Mouse (Mus musculus) granulocyte monocyte progenitor cell, adult 5-6 weeks (primary cell): ENCODE results near the gene Zbtb49. TPM values are rescaled to one million over a fixed set of nuclear protein-coding genes. Genes with fewer than 3 reads are reported as not detected.

Source experiments
- total RNA-seq, 2 experiments: library from RNA; stranded (forward) in 1 of 2; stranded (reverse) in 1 of 2; fragments of 200-712, 200-1000 nt in 1 of 2; fragments of >200 nt in 1 of 2; fragmentation: Nextera tagmentation in 1 of 2; gene quantifications; 2 replicates each; pipeline ENCODE4 v1.2.3; 2014 to 2017

Zbtb49 gene
- total RNA-seq, 2 experiments from 2014 or later, result 3.3 to 6.5 TPM

Other genes with a start within 250 kb of the Zbtb49 start
- gene Stx18, start 181.7 kb downstream of the Zbtb49 start, total RNA-seq (2014; fragmentation: Nextera tagmentation), result 22.9 and 30.9 TPM in 2 replicates
- gene Stx18, start 181.7 kb downstream of the Zbtb49 start, total RNA-seq (2017), result 47.2 and 53.4 TPM in 2 replicates
- not detected in 2 replicates for gene Nsg1, start 60.5 kb downstream of the Zbtb49 start, total RNA-seq (2014; fragmentation: Nextera tagmentation)
- gene Nsg1, start 60.5 kb downstream of the Zbtb49 start, total RNA-seq (2017), result 0.98 TPM in 1 of 2 replicates, not detected in the other
- 92.9 and 121 TPM in 2 replicates for gene Lyar, start within 50 bp of the Zbtb49 start, total RNA-seq (2014; fragmentation: Nextera tagmentation)
- gene Lyar, start within 50 bp of the Zbtb49 start, total RNA-seq (2017), result 133 and 160 TPM in 2 replicates
- 38.4 and 40.5 TPM in 2 replicates for gene Tmem128, start 39.7 kb upstream of the Zbtb49 start, total RNA-seq (2014; fragmentation: Nextera tagmentation)
- 31.4 and 36.8 TPM in 2 replicates for gene Tmem128, start 39.7 kb upstream of the Zbtb49 start, total RNA-seq (2017)
- not detected in 2 replicates for gene Otop1, start 55.5 kb upstream of the Zbtb49 start, total RNA-seq (2014; fragmentation: Nextera tagmentation)
- gene Otop1, start 55.5 kb upstream of the Zbtb49 start, total RNA-seq (2017), result not detected in 2 replicates
- gene Drd5, start 98.9 kb upstream of the Zbtb49 start, total RNA-seq (2014; fragmentation: Nextera tagmentation), result not detected in 2 replicates
- not detected in 2 replicates for gene Drd5, start 98.9 kb upstream of the Zbtb49 start, total RNA-seq (2017)